Mouse (Mus musculus): Measurements from ENCODE around the gene Ccdc142. TPM values are rescaled to one million over a fixed set of nuclear protein-coding genes. Genes with fewer than 3 reads are reported as not detected.

Ccdc142 gene
- polyA plus RNA-seq, 1 experiment = 2.0 TPM

- Histone ChIP-seq H3K27me3 (replicated peaks) (no peaks in the 10 kb centered on the region), H3K9me3 (no peaks in the 10 kb centered on the region), H3K4me3 (replicated peaks) (peak overlapping the region; percentile 69), H3K36me3 (replicated peaks; ENCODE audit: low read length) (peaks cover 41% of the 10 kb centered on the region), H3K4me1 (peaks cover 46% of the 10 kb centered on the region)
- TF ChIP-seq FLI1 (IDR thresholded peaks at IDR 0.05; ENCODE audit: low read length) (no peak), GATA1 (IDR thresholded peaks at IDR 0.05; ENCODE audit: borderline replicate concordance, low read length) (no peak)
Measured at GRCm38 (mm10) chr6:83103130-83103650, 1.8 kb downstream of the Ccdc142 start.

- peaks cover 52% of the 10 kb centered on the region for H3K4me1 ChIP-seq
- TF ChIP-seq GATA1 (IDR thresholded peaks at IDR 0.05; ENCODE audit: borderline replicate concordance, low read length) = no peak
- TF ChIP-seq FLI1 (IDR thresholded peaks at IDR 0.05; ENCODE audit: low read length) = no peak
- no peak overlapping the region for H3K4me3 ChIP-seq (replicated peaks)
- H3K36me3 ChIP-seq (replicated peaks; ENCODE audit: low read length) = peaks cover 41% of the 10 kb centered on the region
- no peaks in the 10 kb centered on the region for H3K9me3 ChIP-seq
- H3K27me3 ChIP-seq (replicated peaks) = no peaks in the 10 kb centered on the region
Measured at GRCm38 (mm10) chr6:83104158-83104557, 2.8 kb downstream of the Ccdc142 start.

- Histone ChIP-seq H3K4me3 (replicated peaks) (peak overlapping the region; percentile 100), H3K36me3 (replicated peaks; ENCODE audit: low read length) (peaks cover 63% of the 10 kb centered on the region), H3K4me1 (peaks cover 62% of the 10 kb centered on the region), H3K9me3 (no peaks in the 10 kb centered on the region), H3K27me3 (replicated peaks) (no peaks in the 10 kb centered on the region)
- TF ChIP-seq GATA1 (IDR thresholded peaks at IDR 0.05; ENCODE audit: borderline replicate concordance, low read length) (no peak), FLI1 (IDR thresholded peaks at IDR 0.05; ENCODE audit: low read length) (no peak)
Measured at GRCm38 (mm10) chr6:83107566-83108400, 6.4 kb downstream of the Ccdc142 start.

DNA sequence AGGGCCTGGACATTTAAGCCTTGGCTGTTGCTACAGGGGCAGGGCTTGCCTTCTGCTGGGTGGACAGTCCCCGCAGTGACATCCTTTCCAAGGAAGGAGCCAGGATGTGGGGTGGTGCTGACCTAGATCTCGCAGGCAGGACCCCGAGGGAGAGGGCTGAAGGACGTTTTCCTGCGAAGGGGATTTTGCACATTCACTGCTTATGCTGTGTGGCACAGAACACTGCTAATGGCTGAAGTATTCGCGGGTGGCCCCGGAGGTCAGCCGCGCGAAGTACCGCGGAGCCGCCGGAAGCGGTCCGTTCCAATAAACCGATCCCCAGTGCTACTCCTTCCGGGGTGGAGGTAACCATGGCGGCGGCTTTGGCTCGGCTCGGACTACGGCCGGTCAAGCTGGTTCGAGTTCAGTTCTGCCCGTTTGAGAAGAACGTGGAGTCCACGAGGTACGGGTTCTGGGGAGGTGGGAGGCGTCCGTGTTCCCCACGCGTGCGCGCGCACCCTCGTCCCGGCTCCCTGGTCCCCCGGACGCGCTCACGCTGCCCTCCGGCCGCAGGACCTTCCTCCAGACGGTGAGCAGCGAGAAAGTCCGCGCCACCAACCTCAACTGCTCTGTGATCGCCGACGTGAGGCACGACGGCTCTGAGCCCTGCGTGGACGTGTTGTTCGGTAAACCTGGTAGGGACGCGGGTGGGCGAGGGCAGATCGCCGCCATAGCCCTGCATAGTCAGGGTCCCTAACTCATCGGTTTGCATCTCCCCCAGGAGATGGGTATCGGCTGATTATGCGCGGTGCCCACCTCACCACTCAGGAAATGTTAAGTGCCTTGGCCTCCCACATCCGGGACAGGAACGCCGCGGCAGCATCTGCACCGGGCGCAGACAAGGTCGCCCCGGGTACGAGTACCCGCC is 7.6 kb downstream of the Ccdc142 start, which contains the start of gene Mrpl53:
TSS of gene Mrpl53 (plus strand) at position 279 of the 907 bp plus-strand sequence.
- H3K27me3 ChIP-seq (replicated peaks) = no peaks in the 10 kb centered on the region
- TF ChIP-seq FLI1 (IDR thresholded peaks at IDR 0.05; ENCODE audit: low read length) (peak; percentile 50; the same call in 1 of the 2 replicates), GATA1 (IDR thresholded peaks at IDR 0.05; ENCODE audit: borderline replicate concordance, low read length) (no peak)
- peak within 1 kb of the TSS; percentile 100 for H3K4me3 ChIP-seq (replicated peaks)
- H3K9me3 ChIP-seq = no peaks in the 10 kb centered on the region
- peaks cover 52% of the 10 kb centered on the region for H3K36me3 ChIP-seq (replicated peaks; ENCODE audit: low read length)
- H3K4me1 ChIP-seq = peaks cover 61% of the 10 kb centered on the region

DNA sequence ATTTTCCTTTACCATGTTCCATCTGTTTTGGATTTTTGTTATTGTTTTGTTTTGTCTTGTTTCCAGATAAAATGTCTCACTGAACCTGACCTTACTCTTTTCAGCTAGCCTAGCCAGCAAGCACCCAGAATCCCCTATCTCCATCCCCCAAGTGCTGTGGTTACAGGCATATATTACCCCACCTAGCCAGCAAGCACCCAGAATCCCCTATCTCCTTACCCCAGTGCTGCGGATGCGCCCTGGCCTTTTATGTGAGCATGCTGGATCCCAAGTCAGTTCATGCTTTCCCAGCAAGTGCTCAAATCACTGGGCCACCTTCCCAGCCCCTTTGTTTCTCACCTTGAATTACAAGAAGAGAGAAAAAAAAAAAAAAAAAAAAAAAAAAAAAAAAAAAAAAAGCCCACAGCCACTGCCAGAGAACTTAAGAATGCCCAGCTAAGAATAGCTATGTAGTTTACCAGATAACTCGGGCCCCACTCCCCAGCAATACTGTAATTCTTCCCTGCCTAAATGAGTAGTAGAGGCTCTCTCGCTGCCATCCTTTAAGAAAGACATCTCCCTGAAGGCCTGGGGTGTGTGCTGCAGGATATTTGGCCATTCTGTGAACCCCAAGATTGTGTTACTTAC is 10.2 kb downstream of the Ccdc142 start:
- Histone ChIP-seq H3K36me3 (replicated peaks; ENCODE audit: low read length) (peaks cover 35% of the 10 kb centered on the region), H3K4me1 (peaks cover 80% of the 10 kb centered on the region)

GRCm38 (mm10) chr6:83115011-83115671 is 13.7 kb downstream of the Ccdc142 start, which contains the start of gene Mogs:
Gene Mogs (plus strand): TSS chr6:83115496.
- H3K9me3 ChIP-seq = no peaks in the 10 kb centered on the region
- H3K4me1 ChIP-seq = peaks cover 86% of the 10 kb centered on the region
- peaks cover 59% of the 10 kb centered on the region for H3K36me3 ChIP-seq (replicated peaks; ENCODE audit: low read length)

More for the DNA sequence above, 10.2 kb downstream of the Ccdc142 start:
- no peak for TF ChIP-seq GATA1 (IDR thresholded peaks at IDR 0.05; ENCODE audit: borderline replicate concordance, low read length)
- TF ChIP-seq FLI1 (IDR thresholded peaks at IDR 0.05; ENCODE audit: low read length) = no peak
- Histone ChIP-seq H3K9me3 (no peaks in the 10 kb centered on the region), H3K27me3 (replicated peaks) (no peaks in the 10 kb centered on the region), H3K4me3 (replicated peaks) (no peak overlapping the region)

DNA sequence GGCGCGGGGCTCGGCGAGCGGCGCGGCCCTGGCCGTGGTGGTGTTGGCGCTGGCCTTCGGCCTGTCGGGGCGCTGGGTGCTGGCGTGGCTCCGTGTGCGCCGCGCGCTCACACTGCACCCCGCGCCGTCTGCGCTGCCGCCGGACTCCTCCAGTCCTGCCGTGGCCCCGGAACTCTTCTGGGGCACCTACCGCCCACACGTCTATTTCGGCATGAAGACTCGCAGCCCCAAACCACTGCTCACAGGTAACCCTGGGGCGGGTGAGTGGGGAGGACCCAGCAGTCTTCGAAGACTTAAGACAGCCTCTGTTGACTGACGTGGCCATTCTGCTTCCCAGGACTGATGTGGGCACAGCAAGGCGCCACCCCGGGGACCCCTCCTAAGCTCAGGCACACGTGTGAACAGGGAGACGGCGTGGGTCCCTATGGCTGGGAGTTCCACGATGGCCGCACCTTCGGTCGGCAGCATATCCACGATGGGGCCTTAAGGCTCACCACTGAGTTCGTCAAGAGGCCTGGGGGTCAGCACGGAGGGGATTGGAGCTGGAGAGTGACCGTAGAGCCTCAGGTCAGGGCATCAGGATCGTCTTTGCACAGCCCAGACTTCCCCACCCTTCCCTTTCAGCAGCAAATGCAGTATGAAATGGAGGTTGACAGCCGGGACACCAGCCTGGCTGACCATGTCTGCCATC is 14.4 kb downstream of the Ccdc142 start:
- H3K4me1 ChIP-seq = peaks cover 86% of the 10 kb centered on the region

More at GRCm38 (mm10) chr6:83115011-83115671, 13.7 kb downstream of the Ccdc142 start, which contains the start of gene Mogs:
- TF ChIP-seq FLI1 (IDR thresholded peaks at IDR 0.05; ENCODE audit: low read length) = peak; percentile 72; the same call in 1 of the 2 replicates
- TF ChIP-seq GATA1 (IDR thresholded peaks at IDR 0.05; ENCODE audit: borderline replicate concordance, low read length) = no peak
- Histone ChIP-seq H3K27me3 (replicated peaks) (no peaks in the 10 kb centered on the region), H3K4me3 (replicated peaks) (peak within 1 kb of the TSS; percentile 97)

More for the DNA sequence above, 14.4 kb downstream of the Ccdc142 start:
- Histone ChIP-seq H3K27me3 (replicated peaks) (no peaks in the 10 kb centered on the region), H3K4me3 (replicated peaks) (peak overlapping the region; percentile 97), H3K9me3 (no peaks in the 10 kb centered on the region), H3K36me3 (replicated peaks; ENCODE audit: low read length) (peaks cover 52% of the 10 kb centered on the region)
- TF ChIP-seq FLI1 (IDR thresholded peaks at IDR 0.05; ENCODE audit: low read length) (no peak), GATA1 (IDR thresholded peaks at IDR 0.05; ENCODE audit: borderline replicate concordance, low read length) (no peak)

All from megakaryocyte, embryonic 14.5 days (primary cell).